Mouse (Mus musculus): Measurements from ENCODE around the gene Mrps5.

Mrps5 gene

GRCm38 (mm10) chr2:127611386-127611785, 24.4 kb downstream of the Mrps5 start:
- in situ Hi-C loops (cut with MboI; ENCODE audit: unreplicated experiment in 2 of 2): loop anchor here in 1 of 2 experiments (25.0 kb wide), 1 partner anchor 251 kb away; no protein-coding TSS in a partner anchor

GRCm38 (mm10) chr2:127612288-127612687, 25.3 kb downstream of the Mrps5 start:
- in situ Hi-C loops (cut with MboI; ENCODE audit: unreplicated experiment in 2 of 2): loop anchor here in 1 of 2 experiments (25.0 kb wide), 1 partner anchor 250 kb away; no protein-coding TSS in a partner anchor

GRCm38 (mm10) chr2:127619311-127619710, 32.3 kb downstream of the Mrps5 start:
- in situ Hi-C loops (cut with MboI; ENCODE audit: unreplicated experiment in 2 of 2): loop anchor here in 1 of 2 experiments (25.0 kb wide), 1 partner anchor 243 kb away; no protein-coding TSS in a partner anchor

- in situ Hi-C loops (cut with MboI; ENCODE audit: unreplicated experiment in 2 of 2): loop anchor here in 1 of 2 experiments (25.0 kb wide), 1 partner anchor 240 kb away; no protein-coding TSS in a partner anchor
Measured at GRCm38 (mm10) chr2:127622065-127622464, 35.0 kb downstream of the Mrps5 start.

- in situ Hi-C loops (cut with MboI; ENCODE audit: unreplicated experiment in 2 of 2): loop anchor here in 1 of 2 experiments (25.0 kb wide), 1 partner anchor 238 kb away; no protein-coding TSS in a partner anchor
Measured at GRCm38 (mm10) chr2:127624786-127625185, 37.8 kb downstream of the Mrps5 start.

- in situ Hi-C loops (cut with MboI; ENCODE audit: unreplicated experiment in 2 of 2): no loop called here
Measured at GRCm38 (mm10) chr2:127625659-127626058, 38.6 kb downstream of the Mrps5 start.

- in situ Hi-C loops (cut with MboI; ENCODE audit: unreplicated experiment in 2 of 2): no loop called here
Measured at GRCm38 (mm10) chr2:127627354-127627753, 40.3 kb downstream of the Mrps5 start.

GRCm38 (mm10) chr2:127627990-127628570, 41.1 kb downstream of the Mrps5 start:
- in situ Hi-C loops (cut with MboI; ENCODE audit: unreplicated experiment in 2 of 2): no loop called here

- in situ Hi-C loops (cut with MboI; ENCODE audit: unreplicated experiment in 2 of 2): no loop called here
Measured at GRCm38 (mm10) chr2:127632601-127633000, 45.6 kb downstream of the Mrps5 start.

- in situ Hi-C loops (cut with MboI; ENCODE audit: unreplicated experiment in 2 of 2): no loop called here
Measured at GRCm38 (mm10) chr2:127635581-127635980, 48.6 kb downstream of the Mrps5 start.

- in situ Hi-C loops (cut with MboI; ENCODE audit: unreplicated experiment in 2 of 2): no loop called here
Measured at GRCm38 (mm10) chr2:127638973-127639372, 52.0 kb downstream of the Mrps5 start.

- in situ Hi-C loops (cut with MboI; ENCODE audit: unreplicated experiment in 2 of 2): no loop called here
Measured at GRCm38 (mm10) chr2:127643728-127644704, 57.0 kb downstream of the Mrps5 start.

GRCm38 (mm10) chr2:127646875-127647274, 59.9 kb downstream of the Mrps5 start:
- in situ Hi-C loops (cut with MboI; ENCODE audit: unreplicated experiment in 2 of 2): no loop called here

- in situ Hi-C loops (cut with MboI; ENCODE audit: unreplicated experiment in 2 of 2): no loop called here
Measured at GRCm38 (mm10) chr2:127648145-127648544, 61.1 kb downstream of the Mrps5 start.

GRCm38 (mm10) chr2:127649921-127650320, 62.9 kb downstream of the Mrps5 start:
- in situ Hi-C loops (cut with MboI; ENCODE audit: unreplicated experiment in 2 of 2): no loop called here

GRCm38 (mm10) chr2:127651601-127652000, 64.6 kb downstream of the Mrps5 start:
- in situ Hi-C loops (cut with MboI; ENCODE audit: unreplicated experiment in 2 of 2): no loop called here

GRCm38 (mm10) chr2:127652335-127652734, 65.3 kb downstream of the Mrps5 start:
- in situ Hi-C loops (cut with MboI; ENCODE audit: unreplicated experiment in 2 of 2): no loop called here

GRCm38 (mm10) chr2:127652805-127653204, 65.8 kb downstream of the Mrps5 start:
- in situ Hi-C loops (cut with MboI; ENCODE audit: unreplicated experiment in 2 of 2): no loop called here

- in situ Hi-C loops (cut with MboI; ENCODE audit: unreplicated experiment in 2 of 2): no loop called here
Measured at GRCm38 (mm10) chr2:127654786-127655185, 67.8 kb downstream of the Mrps5 start.

GRCm38 (mm10) chr2:127655419-127655818, 68.4 kb downstream of the Mrps5 start:
- in situ Hi-C loops (cut with MboI; ENCODE audit: unreplicated experiment in 2 of 2): no loop called here

GRCm38 (mm10) chr2:127656086-127656720, 69.2 kb downstream of the Mrps5 start, which contains the start of gene Mal:
Gene Mal, minus strand, starts transcription at chr2:127656695.
- in situ Hi-C loops (cut with MboI; ENCODE audit: unreplicated experiment in 2 of 2): no loop called here

Data from v-Abl transformed pro-B cells (cell line).